Mouse (Mus musculus) spleen, embryonic (tissue): ENCODE measurements around the gene Lcn9.

ENCODE experiments used
- CTCF ChIA-PET: fragments of 350-600 bp; sonication (Branson Sonifier 250); formaldehyde crosslinking; loops from one replicate; lab custom pipeline; 2022; lab: Charles Lee

The Lcn9 gene

GRCm38 (mm10) chr2:25847226-25847625 lies 24.3 kb downstream of the Lcn9 start, which contains the start of gene Sohlh1:
Sohlh1 (minus strand) TSS chr2:25847248.
- CTCF ChIA-PET: interaction anchor here (0.6 kb wide), 1 partner anchor 39 kb away, joined by 4 read pairs; no protein-coding TSS in a partner anchor

- CTCF ChIA-PET: no interaction called here
Measured at GRCm38 (mm10) chr2:25850330-25850729, 27.4 kb downstream of the Lcn9 start.

GRCm38 (mm10) chr2:25852626-25853025 lies 29.7 kb downstream of the Lcn9 start:
- CTCF ChIA-PET: no interaction called here

GRCm38 (mm10) chr2:25853998-25854397 lies 31.0 kb downstream of the Lcn9 start:
- CTCF ChIA-PET: no interaction called here

- CTCF ChIA-PET: no interaction called here
Measured at GRCm38 (mm10) chr2:25859891-25860290, 36.9 kb downstream of the Lcn9 start.

GRCm38 (mm10) chr2:25862038-25862437 lies 39.1 kb downstream of the Lcn9 start:
- CTCF ChIA-PET: no interaction called here

GRCm38 (mm10) chr2:25862696-25863270 lies 39.8 kb downstream of the Lcn9 start:
- CTCF ChIA-PET: no interaction called here

- CTCF ChIA-PET: no interaction called here
Measured at GRCm38 (mm10) chr2:25863337-25864131, 40.6 kb downstream of the Lcn9 start, which contains the start of gene Kcnt1. Kcnt1 (plus strand) TSS chr2:25863734.

- CTCF ChIA-PET: no interaction called here
Measured at GRCm38 (mm10) chr2:25864230-25864629, 41.3 kb downstream of the Lcn9 start.

- CTCF ChIA-PET: no interaction called here
Measured at GRCm38 (mm10) chr2:25865412-25865811, 42.5 kb downstream of the Lcn9 start.

GRCm38 (mm10) chr2:25866656-25867055 lies 43.7 kb downstream of the Lcn9 start:
- CTCF ChIA-PET: no interaction called here
